Mouse (Mus musculus) C2C12 (cell line): Measurements from ENCODE around the gene Bglap2.
"Not testable (repeated sequence)": the region's sequence is repeated elsewhere in the genome, so short reads cannot be mapped to it uniquely, and the experiment has no call there.

Experiments used
- MAX ChIP-seq: IDR thresholded peaks from one replicate; pipeline ENCODE4 v1.6.1; 2011; ENCODE audit warnings: mild to moderate bottlenecking, control low read depth
- MYOD1 ChIP-seq: IDR thresholded peaks from one replicate; pipeline ENCODE4 v1.6.1; 2011; ENCODE audit warnings: low read depth; ENCODE audit not compliant: control insufficient read depth, insufficient read length

DNA sequence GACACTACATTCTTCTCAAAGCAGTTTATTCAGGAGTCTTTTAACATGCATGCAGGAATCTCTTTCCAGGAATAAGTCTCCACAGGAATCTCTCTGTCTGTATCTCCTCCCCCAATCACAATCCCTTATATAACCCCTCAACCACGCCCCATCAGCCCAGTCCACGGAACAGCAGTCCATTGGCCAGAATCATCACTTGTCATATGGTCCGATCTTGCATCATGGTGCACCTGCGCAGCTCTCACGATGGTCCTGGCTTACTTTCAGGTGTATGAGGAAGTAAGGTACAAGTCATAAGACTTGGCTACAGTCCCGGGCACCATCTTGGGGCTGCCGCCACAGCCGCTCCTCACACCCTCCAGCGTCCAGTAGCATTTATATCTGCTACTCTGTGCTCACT, 5.9 kb downstream of the Bglap2 start, which contains the start of gene Bglap3:
- not testable (repeated sequence) for TF ChIP-seq MAX, MYOD1
